Mouse (Mus musculus) liver, adult 2 months (tissue): Measurements from ENCODE around the gene Trpm7. TPM values are rescaled to one million over a fixed set of nuclear protein-coding genes. Genes with fewer than 3 reads are reported as not detected.

Experiments used
- DNase-seq: peaks from one replicate; pipeline ENCODE4 v3.0.0-alpha.2; 2011; ENCODE audit warnings: low read depth, low spot score; ENCODE audit errors: extremely low read depth
- H3K27ac ChIP-seq: fragments of 200-500 bp; replicated peaks from 2 replicates; pipeline ENCODE4 v1.5.1; 2012; ENCODE audit warnings: low read depth, mild to moderate bottlenecking, control low read depth, inconsistent platforms, low read length; ENCODE audit not compliant: insufficient read depth
- H3K27me3 ChIP-seq: fragments of 200-500 bp; 2 replicates; pipeline ENCODE4 v1.6.1; 2012; ENCODE audit warnings: mild to moderate bottlenecking, moderate library complexity, low read length, inconsistent platforms; ENCODE audit not compliant: control insufficient read depth, insufficient read depth
- H3K36me3 ChIP-seq: fragments of 200-500 bp; 2 replicates; pipeline ENCODE4 v1.6.1; 2012; ENCODE audit warnings: low read length, inconsistent platforms; ENCODE audit not compliant: control insufficient read depth, insufficient read depth
- H3K4me1 ChIP-seq: fragments of 200-500 bp; 2 replicates; pipeline ENCODE4 v1.6.1; 2011; ENCODE audit warnings: low read length; ENCODE audit not compliant: control insufficient read depth, insufficient read depth
- H3K4me3 ChIP-seq: fragments of 200-500 bp; 2 replicates; pipeline ENCODE4 v1.5.1; 2011; ENCODE audit warnings: low read depth, mild to moderate bottlenecking, control low read depth, low read length, moderate library complexity; ENCODE audit not compliant: insufficient read depth
- H3K79me2 ChIP-seq: fragments of 200-500 bp; 2 replicates; pipeline ENCODE4 v1.6.1; 2012; ENCODE audit warnings: inconsistent platforms, mild to moderate bottlenecking, low read length, moderate library complexity; ENCODE audit not compliant: control insufficient read depth, insufficient read depth
- H3K9ac ChIP-seq: fragments of 200-500 bp; 2 replicates; pipeline ENCODE4 v1.6.1; 2012; ENCODE audit warnings: low read depth, mild to moderate bottlenecking, control low read depth, inconsistent platforms, low read length
- CTCF ChIP-seq: fragments of 200-500 bp; IDR thresholded peaks from 2 replicates; pipeline ENCODE4 v1.5.1; 2011; ENCODE audit warnings: low read depth, low read length, control low read depth
- POLR2A ChIP-seq: fragments of 200-500 bp; IDR thresholded peaks from 2 replicates; pipeline ENCODE4 v1.6.1; 2011; ENCODE audit warnings: low read length, control low read depth; ENCODE audit not compliant: insufficient read depth; ENCODE audit errors: extremely low read depth
- WGBS: fragments of 180-500 bp; shearing (Covaris S2); methylation state at CpG from one replicate; pipeline ENCODE4 v1.1.7; 2018; 5-methylcytosine and 5-hydroxymethylcytosine counted together
- polyA plus RNA-seq: library from polyadenylated mRNA; depleted of rRNA; stranded (reverse); fragments of >200 nt; gene quantifications from 2 replicates; pipeline ENCODE4 v1.2.3, GENCODE M21; 2012; rRNA removed
- total RNA-seq: library from RNA; depleted of rRNA; stranded (reverse); fragments of >200 nt; gene quantifications from 2 replicates; pipeline ENCODE4 v1.2.3, GENCODE M21; 2014; rRNA removed

Gene Trpm7
- total and polyA plus RNA-seq, 2 experiments = 3.3 to 46.3 TPM

GRCm38 (mm10) chr2:126765867-126766582 is 110.0 kb downstream of the Trpm7 start:
- no peak overlapping the region for H3K9ac ChIP-seq
- no peaks in the 10 kb centered on the region for H3K4me1 ChIP-seq
- H3K36me3 ChIP-seq = peaks cover 17% of the 10 kb centered on the region
- no peak for DNase-seq
- 50% methylated on average over 11 of the region's 11 CpGs for WGBS
- TF ChIP-seq CTCF (no peak), POLR2A (no peak)
- H3K27ac ChIP-seq = no peak overlapping the region
- no peaks in the 10 kb centered on the region for H3K79me2 ChIP-seq
- H3K27me3 ChIP-seq = no peaks in the 10 kb centered on the region
- no peak overlapping the region for H3K4me3 ChIP-seq

- WGBS = 92% methylated on average over 7 of the region's 7 CpGs
- Histone ChIP-seq H3K27me3 (no peaks in the 10 kb centered on the region), H3K9ac (no peak overlapping the region), H3K27ac (no peak overlapping the region), H3K36me3 (peaks cover 63% of the 10 kb centered on the region), H3K4me3 (no peak overlapping the region), H3K4me1 (no peaks in the 10 kb centered on the region), H3K79me2 (no peaks in the 10 kb centered on the region)
- TF ChIP-seq POLR2A (no peak), CTCF (no peak)
- no peak for DNase-seq
These were observed 116.7 kb downstream of the Trpm7 start for GRCm38 (mm10) chr2:126759351-126759750.

GRCm38 (mm10) chr2:126755664-126756063 is 120.4 kb downstream of the Trpm7 start:
- DNase-seq = no peak
- H3K36me3 ChIP-seq = peaks cover 60% of the 10 kb centered on the region
- H3K27ac ChIP-seq = no peak overlapping the region
- WGBS = 95% methylated on average over 6 of the region's 6 CpGs
- TF ChIP-seq POLR2A (no peak), CTCF (no peak)
- H3K79me2 ChIP-seq = no peaks in the 10 kb centered on the region
- no peak overlapping the region for H3K9ac ChIP-seq
- H3K27me3 ChIP-seq = no peaks in the 10 kb centered on the region
- H3K4me3 ChIP-seq = no peak overlapping the region
- no peaks in the 10 kb centered on the region for H3K4me1 ChIP-seq

- 94% methylated on average over 5 of the region's 5 CpGs for WGBS
- no peak for DNase-seq
- H3K36me3 ChIP-seq = peaks cover 51% of the 10 kb centered on the region
These were observed 132.6 kb downstream of the Trpm7 start for GRCm38 (mm10) chr2:126743389-126743788.

More at GRCm38 (mm10) chr2:126743389-126743788, 132.6 kb downstream of the Trpm7 start:
- Histone ChIP-seq H3K4me1 (no peaks in the 10 kb centered on the region), H3K79me2 (no peaks in the 10 kb centered on the region), H3K9ac (no peak overlapping the region), H3K27me3 (no peaks in the 10 kb centered on the region), H3K27ac (no peak overlapping the region), H3K4me3 (no peak overlapping the region)
- TF ChIP-seq POLR2A (no peak), CTCF (no peak)

Other genes starting within 250 kb of the Trpm7 start
- gene Gabpb1, start 199.9 kb downstream of the Trpm7 start, total RNA-seq = 4.8 and 5.5 TPM in 2 replicates
- 4.5 and 5.5 TPM in 2 replicates for gene Gabpb1, start 199.9 kb downstream of the Trpm7 start, polyA plus RNA-seq
- gene Usp8, start 168.9 kb downstream of the Trpm7 start, total RNA-seq = 23.4 and 26.1 TPM in 2 replicates
- 12.2 and 12.5 TPM in 2 replicates for gene Usp8, start 168.9 kb downstream of the Trpm7 start, polyA plus RNA-seq
- 0.55 and 1.2 TPM in 2 replicates for gene Usp50, start 92.8 kb downstream of the Trpm7 start, total RNA-seq
- gene Usp50, start 92.8 kb downstream of the Trpm7 start, polyA plus RNA-seq = 0.53 and 0.86 TPM in 2 replicates
- gene Sppl2a, start 57.0 kb upstream of the Trpm7 start, total RNA-seq = 158 and 174 TPM in 2 replicates
- 33.3 and 37.6 TPM in 2 replicates for gene Sppl2a, start 57.0 kb upstream of the Trpm7 start, polyA plus RNA-seq
- 6.0 and 6.3 TPM in 2 replicates for gene Ap4e1, start 132.5 kb upstream of the Trpm7 start, total RNA-seq
- gene Ap4e1, start 132.5 kb upstream of the Trpm7 start, polyA plus RNA-seq = 0.87 and 1.3 TPM in 2 replicates
- gene Blvra, start 194.4 kb upstream of the Trpm7 start, total RNA-seq = 17.7 and 23.6 TPM in 2 replicates
- gene Blvra, start 194.4 kb upstream of the Trpm7 start, polyA plus RNA-seq = 5.8 and 7.5 TPM in 2 replicates